Mouse (Mus musculus): ENCODE measurements around the gene Vmn1r58.
"Not testable (repeated sequence)": the region's sequence is repeated elsewhere in the genome, so short reads cannot be mapped to it uniquely, and the experiment has no call there.

Gene Vmn1r58

DNA sequence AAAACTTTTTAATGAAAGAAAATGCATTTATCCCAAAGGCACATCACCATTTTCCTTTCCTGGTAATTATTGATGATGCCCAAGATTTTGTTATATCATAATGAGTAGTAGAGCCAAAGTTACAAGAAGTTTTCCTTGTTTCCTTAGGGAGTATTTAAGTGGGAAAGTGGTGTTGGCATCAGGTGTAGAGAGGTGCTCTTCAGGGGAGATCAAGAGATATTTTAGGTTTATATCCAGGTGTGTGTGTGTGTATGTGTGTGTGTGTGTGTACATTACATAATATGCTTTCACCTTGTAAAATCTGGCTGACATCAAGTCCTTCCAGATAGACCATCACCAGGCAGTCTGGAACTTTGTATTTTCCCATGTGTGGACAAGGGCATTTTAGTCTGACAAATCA lies at the start of gene Vmn1r58:
TSS of gene Vmn1r58 (minus strand) at position 101 of the 400 bp plus-strand sequence.
- not testable (repeated sequence) for DNase-seq

DNA sequence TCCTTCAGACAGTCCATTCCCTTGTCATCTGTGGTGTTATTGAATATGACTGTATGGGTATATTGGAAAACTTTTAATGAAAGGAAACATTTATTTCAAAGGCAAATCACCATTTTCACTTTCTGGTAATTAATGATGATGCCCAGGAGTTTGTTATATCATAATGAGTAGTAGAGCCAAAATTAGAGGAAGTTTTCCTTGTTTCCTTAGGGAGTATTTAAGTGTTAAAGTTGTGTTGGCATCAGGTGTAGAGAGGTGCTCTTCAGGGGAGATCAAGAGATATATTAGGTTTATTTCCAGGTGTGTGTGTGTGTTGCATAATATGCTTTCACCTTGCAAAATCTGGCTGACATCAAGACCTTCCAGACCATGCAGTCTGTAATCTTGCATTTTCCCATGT lies 43.5 kb upstream of the Vmn1r58 start, which contains the start of gene Vmn1r59:
TSS of gene Vmn1r59 (minus strand) at position 101 of the 400 bp plus-strand sequence.
- no peak for DNase-seq

DNA sequence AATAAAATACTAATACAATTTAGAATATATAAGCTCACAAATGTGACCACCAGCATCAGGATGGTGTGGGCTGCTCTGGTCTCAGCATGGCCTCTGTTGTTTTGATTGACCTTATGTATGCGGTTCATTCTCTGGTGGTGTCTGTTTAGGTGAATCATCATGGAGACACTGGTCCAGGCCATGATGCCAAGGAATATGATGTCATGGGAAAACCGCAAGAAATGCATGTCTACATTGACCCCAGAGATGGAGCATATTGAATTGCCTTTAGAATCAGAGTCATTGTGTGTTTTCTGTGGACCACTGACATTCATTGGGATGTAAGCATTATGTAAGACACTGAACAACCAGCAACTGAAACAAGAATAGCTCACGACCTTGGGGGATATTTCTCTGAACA lies 40.8 kb upstream of the Vmn1r58 start:
- DNase-seq, result not testable (repeated sequence)

DNA sequence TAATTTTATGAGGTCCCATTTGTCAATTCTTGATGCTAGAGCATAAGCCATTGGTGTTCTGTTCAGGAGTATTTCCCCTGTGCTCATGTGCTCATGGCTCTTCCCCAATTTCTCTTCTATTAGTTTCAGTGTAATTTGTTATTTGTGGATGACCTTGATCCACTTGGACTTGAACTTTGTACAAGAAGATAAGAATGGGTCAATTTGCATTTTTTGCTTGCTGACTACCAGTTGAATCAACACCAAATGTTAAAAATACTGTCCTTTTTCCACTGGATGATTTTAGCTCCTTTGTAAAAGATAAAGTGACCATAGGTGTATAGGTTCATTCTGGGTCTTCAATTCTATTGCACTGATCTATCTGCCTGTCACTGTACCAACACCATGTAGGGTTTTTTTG lies 35.4 kb upstream of the Vmn1r58 start:
- DNase-seq, result no peak

DNA sequence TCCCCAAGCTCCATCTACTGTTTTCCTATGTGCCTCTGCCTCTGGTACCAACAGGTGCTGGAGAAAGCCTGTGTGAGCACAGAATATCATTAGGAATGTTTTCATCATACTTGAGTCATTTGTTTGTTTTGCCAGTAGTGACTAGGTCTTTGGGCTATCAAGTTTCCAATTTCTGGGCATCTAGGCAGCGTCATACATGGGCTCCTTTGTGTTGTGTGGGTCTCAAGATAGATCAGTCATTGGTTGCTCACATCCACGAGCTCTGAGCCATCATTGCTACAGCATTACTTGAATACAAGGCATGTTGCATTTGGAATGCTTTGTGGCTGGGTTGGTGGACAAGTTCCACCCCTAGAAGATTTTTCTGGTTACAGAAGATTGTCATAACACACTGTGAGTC lies 7.0 kb downstream of the Vmn1r58 start:
- no peak for DNase-seq

DNA sequence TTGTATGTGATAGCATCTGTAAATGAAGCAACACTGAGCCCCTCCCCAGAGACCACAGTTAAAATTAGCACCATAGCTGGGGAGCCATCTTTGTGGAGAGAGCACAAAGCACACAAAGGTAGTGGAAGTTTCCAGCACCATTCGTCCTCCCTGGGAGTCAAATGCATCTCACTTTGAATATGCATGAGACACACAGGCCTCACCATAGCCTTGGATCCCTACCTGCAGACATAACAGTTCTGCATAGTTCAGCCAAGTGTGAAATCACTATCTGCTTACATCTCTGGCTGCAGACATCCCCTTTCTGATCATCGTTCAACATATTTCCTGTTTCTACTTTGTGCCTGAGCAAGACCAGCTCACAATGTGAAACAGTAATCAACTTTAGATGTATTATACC lies 46.5 kb downstream of the Vmn1r58 start:
- DNase-seq, result no peak

DNA sequence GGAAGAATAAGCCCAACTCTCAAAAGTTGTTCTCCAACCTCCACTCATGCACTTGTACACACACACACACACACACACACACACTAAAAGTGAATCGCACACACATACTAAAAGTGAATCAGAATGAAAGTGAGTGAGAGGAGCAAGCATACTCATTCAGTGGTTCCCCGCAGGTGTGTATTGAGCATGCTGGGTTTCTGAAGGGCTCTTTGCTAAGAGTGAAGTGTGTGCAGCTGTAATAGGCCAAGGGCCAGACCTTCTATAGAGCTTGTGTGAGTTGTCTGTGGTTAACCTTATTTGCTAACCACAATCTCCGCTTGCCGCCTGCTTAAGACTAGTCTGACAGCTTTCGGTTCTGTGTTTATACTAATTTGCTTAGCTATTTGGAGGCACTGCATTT lies 49.6 kb downstream of the Vmn1r58 start:
- no peak for DNase-seq

All from kidney, postnatal 25 days (tissue).